In genomic region chr14:24004471-24005271, GRCm38 (mm10) we compare ENCODE assay signal across 9 mouse cellular contexts. TPM values are rescaled to one million over a fixed set of nuclear protein-coding genes. Genes with fewer than 3 reads are reported as not detected.
DNase-seq lines count a peak whose midpoint lies in the region; ATAC-seq and TF ChIP-seq lines count a peak whose summit lies in the region.
"Had no signal": no experiment of that assay in that cellular context is flagged by ENCODE, and none has a peak within 500 bp of the region (broad histone marks: within the 10 kb centered on the region; RNA-seq: fewer than 3 reads in every experiment).

No protein-coding gene starts in this region.

- H3K9me3 ChIP-seq in forebrain, postnatal 0 days (ENCODE audit: low read length): no peaks in the 10 kb centered on the region
- no peaks in the 10 kb centered on the region for H3K9me3 ChIP-seq in hindbrain, embryonic 16.5 days (ENCODE audit: control insufficient read depth, low read length)
- H3K9me3 ChIP-seq in midbrain, embryonic 15.5 days: no peaks in the 10 kb centered on the region
- no peaks in the 10 kb centered on the region for H3K9me3 ChIP-seq in stomach, postnatal 0 days (ENCODE audit: control insufficient read depth, low read length)

- 4% methylated on average over 56 of the region's 82 CpGs for WGBS in forebrain, postnatal 0 days
- WGBS in hindbrain, embryonic 16.5 days: under 1% methylated on average over 60 of the region's 82 CpGs
- under 1% methylated on average over 69 of the region's 82 CpGs for WGBS in midbrain, embryonic 15.5 days
- WGBS in stomach, postnatal 0 days: under 1% methylated on average over 46 of the region's 82 CpGs

- H3K36me3 ChIP-seq in forebrain, postnatal 0 days (ENCODE audit: insufficient read depth): no peaks in the 10 kb centered on the region
- no peaks in the 10 kb centered on the region for H3K36me3 ChIP-seq in hindbrain, embryonic 16.5 days (ENCODE audit: control insufficient read depth, insufficient read depth, low read length)
- H3K36me3 ChIP-seq in midbrain, embryonic 15.5 days (replicated peaks): no peaks in the 10 kb centered on the region
- H3K36me3 ChIP-seq in stomach, postnatal 0 days (ENCODE audit: control insufficient read depth, insufficient read depth, low read length): no peaks in the 10 kb centered on the region

- H3K9ac ChIP-seq in forebrain, postnatal 0 days: peak overlapping the region; percentile 87
- peak overlapping the region; percentile 95 for H3K9ac ChIP-seq in hindbrain, embryonic 16.5 days (ENCODE audit: low read depth, low read length)
- peak overlapping the region; percentile 88 for H3K9ac ChIP-seq in midbrain, embryonic 15.5 days
- H3K9ac ChIP-seq in stomach, postnatal 0 days (ENCODE audit: low read length): peak overlapping the region; percentile 71

- peak; percentile 73 for DNase-seq in ZHBTc4 (ENCODE audit: low read depth, low spot score)
- DNase-seq in forebrain, postnatal 0 days: peak; percentile 80
- DNase-seq in left cerebral cortex, adult 8-10 months (ENCODE audit: low spot score in 2 of 2): peak; percentile 46 to 64
- DNase-seq in stomach, postnatal 0 days (ENCODE audit: low spot score): peak; percentile 32
- DNase-seq in spleen, adult 18-20 months: no peak

- no peak overlapping the region for H3K27ac ChIP-seq in brown adipose tissue, adult 24 weeks (replicated peaks; ENCODE audit: low read depth, low read length)
- peak overlapping the region; percentile 95 for H3K27ac ChIP-seq in forebrain, postnatal 0 days (ENCODE audit: low read depth, low read length)
- H3K27ac ChIP-seq in hindbrain, embryonic 16.5 days (ENCODE audit: low read depth, low read length): peak overlapping the region; percentile 93
- peak overlapping the region; percentile 96 for H3K27ac ChIP-seq in midbrain, embryonic 15.5 days
- H3K27ac ChIP-seq in stomach, postnatal 0 days (replicated peaks): peak overlapping the region; percentile 63

- H3K4me3 ChIP-seq in brown adipose tissue, adult 24 weeks (ENCODE audit: insufficient read depth, low read depth, low read length): peak overlapping the region; percentile 41
- peak overlapping the region; percentile 87 for H3K4me3 ChIP-seq in forebrain, postnatal 0 days (ENCODE audit: low read depth, low read length)
- H3K4me3 ChIP-seq in hindbrain, embryonic 16.5 days (ENCODE audit: low read length): peak overlapping the region; percentile 84
- H3K4me3 ChIP-seq in midbrain, embryonic 15.5 days: peak overlapping the region; percentile 86
- H3K4me3 ChIP-seq in stomach, postnatal 0 days (ENCODE audit: low read depth, low read length): peak overlapping the region; percentile 70

- TF ChIP-seq EP300 in stomach, postnatal 0 days (optimal IDR thresholded peaks at IDR 0.05): no peak

- peak overlapping the region; percentile 74 for H3K4me2 ChIP-seq in forebrain, postnatal 0 days (ENCODE audit: low read depth)
- peak overlapping the region; percentile 82 for H3K4me2 ChIP-seq in hindbrain, embryonic 16.5 days (ENCODE audit: low read length)
- H3K4me2 ChIP-seq in midbrain, embryonic 15.5 days: peak overlapping the region; percentile 64
- H3K4me2 ChIP-seq in stomach, postnatal 0 days (replicated peaks; ENCODE audit: low read depth): peak overlapping the region; percentile 94

- H3K4me1 ChIP-seq in brown adipose tissue, adult 24 weeks (ENCODE audit: control insufficient read depth, insufficient read depth, insufficient read length, low read length): no peaks in the 10 kb centered on the region
- 0 out of 2 replicates have a peak, but pooled peaks cover 8% of the 10 kb centered on the region for H3K4me1 ChIP-seq in forebrain, postnatal 0 days (ENCODE audit: insufficient read depth)
- peaks cover 17% of the 10 kb centered on the region for H3K4me1 ChIP-seq in hindbrain, embryonic 16.5 days (ENCODE audit: control insufficient read depth, insufficient read depth, low read depth, low read length)
- H3K4me1 ChIP-seq in midbrain, embryonic 15.5 days: peaks cover 23% of the 10 kb centered on the region
- no peaks in the 10 kb centered on the region for H3K4me1 ChIP-seq in stomach, postnatal 0 days (replicated peaks; ENCODE audit: control insufficient read depth, insufficient read depth)

- no peaks in the 10 kb centered on the region; the same call in 1 of the 2 replicates for H3K27me3 ChIP-seq in forebrain, postnatal 0 days (ENCODE audit: insufficient read depth, low read length)
- H3K27me3 ChIP-seq in hindbrain, embryonic 16.5 days (replicated peaks; ENCODE audit: control insufficient read depth, insufficient read depth, low read length): peaks cover 3% of the 10 kb centered on the region
- peaks cover 21% of the 10 kb centered on the region; the same call in 1 of the 2 replicates for H3K27me3 ChIP-seq in midbrain, embryonic 15.5 days (replicated peaks)
- H3K27me3 ChIP-seq in stomach, postnatal 0 days (ENCODE audit: control insufficient read depth, insufficient read depth, low read length): peaks cover 6% of the 10 kb centered on the region; the same call in 1 of the 2 replicates

- peak; percentile 78 for TF ChIP-seq CTCF in forebrain, postnatal 0 days (IDR thresholded peaks at IDR 0.05; ENCODE audit: low read depth)
- TF ChIP-seq CTCF in stomach, postnatal 0 days (IDR thresholded peaks at IDR 0.05; ENCODE audit: low read depth): peak; percentile 60

- peak; percentile 83 for ATAC-seq in forebrain, postnatal 0 days
- ATAC-seq in hindbrain, embryonic 16.5 days: peak; percentile 71
- ATAC-seq in midbrain, embryonic 15.5 days (replicated peaks): peak; percentile 77
- ATAC-seq in stomach, postnatal 0 days (ENCODE audit: low FRiP score, low TSS enrichment): peak; percentile 48; the same call in 1 of the 2 replicates

RNA-seq across cellular contexts. Expression of gene Kcnma1, which starts 9.6 kb away (rescaled TPM):
- 1.0 TPM in 1 of 2 replicates, not detected in the other for polyA plus RNA-seq in brown adipose tissue, adult 24 weeks (2012; ENCODE audit: insufficient read depth, insufficient read length, missing spikeins)
- 32.1 and 35.8 TPM in 2 replicates for total RNA-seq in forebrain, postnatal 0 days (2014; rRNA removed)
- 10.9 and 18.7 TPM in 2 replicates for polyA plus RNA-seq in forebrain, postnatal 0 days (2015; fragmentation: Nextera tagmentation; extraction: Ambion mirVana)
- polyA plus RNA-seq in hindbrain, embryonic 16.5 days (2015; fragmentation: Nextera tagmentation; extraction: Ambion mirVana): 15.8 and 17.2 TPM in 2 replicates
- 100 to 1,000 TPM; 151 to 190 (median 165) TPM for total RNA-seq in left cerebral cortex, adult 8-10 months (2022)
- 18.7 and 19.5 TPM in 2 replicates for polyA plus RNA-seq in midbrain, embryonic 15.5 days (2015; fragmentation: Nextera tagmentation; extraction: Ambion mirVana)
- polyA plus RNA-seq in stomach, postnatal 0 days (2015; fragmentation: Nextera tagmentation; extraction: Ambion mirVana): 9.1 and 13.3 TPM in 2 replicates
- total RNA-seq: common myeloid progenitor, adult 5-6 weeks had no signal

Comparison
In these comparisons a context has a peak if more than half of its experiments do, and no peak if none do; other contexts are left out.
1. DNase-seq: peak in ZHBTc4 (single experiment), forebrain, postnatal 0 days (single experiment), left cerebral cortex, adult 8-10 months (2 of 2) and stomach, postnatal 0 days (single experiment); none in spleen, adult 18-20 months (0 of 2).
2. Peak in every context shown above with its lines, with median percentiles within 50 percentile points of each other: H3K4me3 ChIP-seq, ATAC-seq, H3K4me2 ChIP-seq and H3K9ac ChIP-seq.